Mouse (Mus musculus): ENCODE results near the gene Uvssa.

DNA sequence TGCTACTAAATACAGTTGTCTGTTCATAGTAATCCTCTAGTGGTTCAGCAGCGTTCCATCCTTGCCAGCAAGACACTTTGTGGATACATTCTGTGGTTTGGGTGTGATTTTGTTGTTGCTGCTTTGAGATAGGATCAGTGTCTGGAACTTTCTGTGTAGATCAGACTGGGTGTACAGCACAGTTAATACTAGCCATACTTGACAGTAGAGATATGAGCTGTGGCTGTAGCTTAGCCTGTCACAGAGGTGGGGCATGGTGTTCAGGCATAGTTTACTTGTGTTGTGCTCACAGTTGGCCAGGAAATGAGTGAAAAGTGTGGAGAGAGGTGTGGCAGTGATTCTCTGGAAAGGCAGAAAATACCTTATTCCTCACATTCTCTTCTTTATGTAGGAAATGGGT lies 20.9 kb upstream of the Uvssa start:
- TF ChIP-seq CTCF (IDR thresholded peaks at IDR 0.05; ENCODE audit: borderline replicate concordance, extremely low read depth, insufficient read depth, insufficient read length) = no peak
- TF ChIP-seq POLR2A (IDR thresholded peaks at IDR 0.05; ENCODE audit: borderline replicate concordance, extremely low read depth, insufficient read depth, insufficient read length, poor library complexity, severe bottlenecking) = no peak

Data from brain, embryonic 14.5 days (tissue).